Mouse (Mus musculus): ENCODE measurements around the gene Nrde2.
A peak's percentile ranks its signal among the peaks of the same experiment; 100 is the strongest.
"Not testable (repeated sequence)": the region's sequence is repeated elsewhere in the genome, so short reads cannot be mapped to it uniquely, and the experiment has no call there.

Gene Nrde2

GRCm38 (mm10) chr12:100159261-100159975, at the start of gene Nrde2:
Nrde2 (minus strand) TSS chr12:100159653.
- peak; percentile 85 to 94 for DNase-seq (ENCODE audit: low spot score in 2 of 2)

DNA sequence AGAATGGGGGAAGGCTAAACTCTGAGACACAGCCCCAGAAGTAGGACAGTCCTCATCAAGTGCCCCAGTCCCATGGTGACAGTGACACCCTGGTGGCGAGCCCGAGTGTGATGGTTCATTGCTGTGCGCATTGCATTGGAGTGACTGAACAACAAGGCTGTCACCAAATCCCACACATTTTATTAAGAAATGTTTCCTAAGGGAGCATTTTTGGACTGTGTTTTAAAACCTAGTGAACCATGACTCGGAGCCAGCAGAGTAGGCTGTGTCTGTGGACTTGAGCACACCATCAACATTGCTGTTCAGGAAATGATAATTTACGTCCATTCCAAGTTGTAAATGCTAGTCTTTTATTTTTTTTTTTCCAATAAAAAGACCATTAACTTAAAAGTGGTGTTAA, 47.5 kb upstream of the Nrde2 start:
- DNase-seq (ENCODE audit: low spot score in 2 of 2): no peak

DNA sequence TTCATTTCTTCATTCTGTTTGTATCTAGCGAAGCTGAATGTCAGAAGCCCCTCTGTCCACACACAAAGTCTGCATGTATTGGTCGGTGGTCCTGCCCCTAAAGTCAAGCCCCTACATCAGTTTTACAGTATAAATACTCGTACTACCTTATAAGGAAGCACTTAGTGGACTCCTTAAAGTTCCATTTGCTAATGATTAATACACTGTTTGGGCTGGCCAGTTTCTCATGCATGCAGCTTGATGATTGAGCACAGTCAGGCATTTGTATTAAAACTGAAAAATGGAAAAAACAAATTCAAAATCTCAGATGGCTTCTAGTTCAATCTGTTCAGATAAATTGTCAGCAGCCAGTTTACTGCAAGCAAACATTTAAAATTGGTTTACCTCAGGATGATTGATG, 47.1 kb upstream of the Nrde2 start:
- DNase-seq (ENCODE audit: low spot score in 2 of 2): no peak

DNA sequence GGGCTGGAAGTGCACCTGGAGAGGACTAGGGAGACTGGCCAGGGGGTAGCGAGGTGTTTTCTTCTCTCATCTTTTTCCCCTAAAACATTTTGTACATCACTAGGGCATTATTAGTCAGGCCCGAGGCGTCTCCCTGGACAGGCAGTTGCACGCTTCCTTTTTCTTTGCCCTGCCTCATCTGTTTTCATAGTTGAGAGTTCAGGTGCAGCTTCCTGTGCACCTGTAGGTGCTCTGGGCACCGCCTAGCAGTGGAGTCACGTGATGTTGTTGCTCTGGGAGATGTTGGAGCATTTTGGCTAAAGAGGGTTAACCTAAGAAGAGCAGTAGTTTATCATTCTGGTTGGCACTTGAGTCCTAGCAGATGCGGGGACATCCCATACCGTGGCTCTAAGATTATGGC, 45.7 kb upstream of the Nrde2 start:
- DNase-seq (ENCODE audit: low spot score in 2 of 2): no peak

DNA sequence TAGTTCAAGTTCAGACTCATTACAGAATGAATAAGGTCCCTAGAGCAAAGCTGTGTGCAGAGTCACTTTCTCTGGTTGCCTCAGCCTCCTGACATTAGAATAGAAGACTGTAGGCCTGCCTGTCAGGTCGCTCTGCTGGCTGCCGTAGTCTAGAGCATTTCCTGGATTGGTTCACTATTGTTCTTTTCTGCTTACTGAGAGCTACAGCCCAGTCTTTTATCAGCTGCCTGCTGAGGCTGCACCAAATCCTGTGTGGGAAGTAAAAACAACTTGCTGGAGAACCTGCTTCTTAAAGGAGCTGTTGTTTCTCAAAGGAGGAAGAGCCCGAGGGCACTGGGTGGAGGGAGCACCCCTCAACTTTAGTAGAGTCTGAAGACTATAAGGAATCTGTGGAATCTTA, 44.3 kb upstream of the Nrde2 start:
- DNase-seq (ENCODE audit: low spot score in 2 of 2): no peak

- peak; percentile 83 to 94 for DNase-seq (ENCODE audit: low spot score in 2 of 2)
Observed at GRCm38 (mm10) chr12:100201838-100202237, 42.4 kb upstream of the Nrde2 start.

- DNase-seq (ENCODE audit: low spot score in 2 of 2): no peak
Observed at GRCm38 (mm10) chr12:100201363-100201711, 41.9 kb upstream of the Nrde2 start.

GRCm38 (mm10) chr12:100200645-100201362, 41.4 kb upstream of the Nrde2 start:
- DNase-seq (ENCODE audit: low spot score in 2 of 2): no peak

- DNase-seq (ENCODE audit: low spot score in 2 of 2): peak; percentile 76 to 82
Observed at GRCm38 (mm10) chr12:100199891-100200644, 40.6 kb upstream of the Nrde2 start.

GRCm38 (mm10) chr12:100198967-100199660, 39.7 kb upstream of the Nrde2 start, which contains the start of gene Calm1:
Calm1 (plus strand) TSS chr12:100199435.
- peak; percentile 94 to 96 for DNase-seq (ENCODE audit: low spot score in 2 of 2)

DNA sequence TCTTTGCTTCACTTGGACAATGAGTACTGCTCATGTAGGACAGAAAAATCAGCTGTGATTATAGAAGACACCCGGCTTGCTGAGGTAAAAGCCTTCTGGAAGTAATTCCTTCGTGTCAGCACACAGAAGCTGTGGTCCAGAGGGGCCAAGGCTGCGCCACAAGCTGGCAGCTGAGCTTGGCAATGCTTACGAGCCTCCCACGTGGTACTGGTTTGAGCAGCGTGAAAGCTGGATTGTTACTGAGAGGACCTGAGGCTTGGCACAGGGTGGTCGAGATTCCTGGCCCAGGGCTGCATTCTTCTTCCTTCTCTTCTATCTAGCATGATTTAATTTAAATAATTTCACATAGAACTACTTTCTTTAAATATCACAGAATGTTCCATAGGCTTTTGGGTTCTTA, 37.3 kb upstream of the Nrde2 start:
- no peak for DNase-seq (ENCODE audit: low spot score in 2 of 2)

DNA sequence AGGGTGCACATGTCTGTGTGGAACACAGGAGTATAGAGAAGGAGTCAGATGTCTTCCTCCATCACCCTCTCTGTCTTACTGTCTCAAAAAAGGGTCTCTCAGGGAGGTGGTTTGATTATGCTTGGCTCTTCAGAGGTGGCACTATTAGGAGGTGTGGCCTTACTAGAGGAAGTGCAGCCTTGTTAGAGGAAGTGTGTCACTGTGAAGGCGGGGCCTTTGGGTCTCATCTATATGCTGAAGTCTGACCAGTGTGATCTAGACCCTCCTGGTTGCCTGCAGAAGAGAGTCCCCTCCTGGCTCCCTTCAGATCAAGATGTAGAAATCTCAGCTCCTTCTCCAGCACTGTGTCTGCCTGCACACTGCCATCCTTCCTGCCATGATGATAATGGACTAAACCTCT, 34.7 kb upstream of the Nrde2 start:
- no peak for DNase-seq (ENCODE audit: low spot score in 2 of 2)

DNA sequence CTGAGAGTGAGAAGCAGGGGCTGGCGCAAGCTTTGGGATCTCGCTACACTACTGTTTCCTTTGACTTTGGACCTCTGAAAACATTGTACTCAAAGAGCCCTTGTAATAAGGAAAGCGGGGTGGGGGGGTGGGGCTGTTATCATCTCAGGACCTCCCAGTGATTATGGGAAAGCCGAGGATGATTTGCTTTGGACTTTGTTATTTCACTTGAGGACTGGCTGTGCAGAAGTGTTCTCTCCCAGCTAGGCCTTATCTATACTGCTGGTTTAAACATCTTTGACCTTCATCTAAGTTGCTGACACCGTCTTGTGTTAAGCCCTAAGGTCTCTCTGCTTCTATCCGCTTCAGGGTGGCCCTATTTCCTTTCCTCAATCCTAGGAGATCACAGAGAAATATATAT, 31.3 kb upstream of the Nrde2 start:
- no peak for DNase-seq (ENCODE audit: low spot score in 2 of 2)

DNA sequence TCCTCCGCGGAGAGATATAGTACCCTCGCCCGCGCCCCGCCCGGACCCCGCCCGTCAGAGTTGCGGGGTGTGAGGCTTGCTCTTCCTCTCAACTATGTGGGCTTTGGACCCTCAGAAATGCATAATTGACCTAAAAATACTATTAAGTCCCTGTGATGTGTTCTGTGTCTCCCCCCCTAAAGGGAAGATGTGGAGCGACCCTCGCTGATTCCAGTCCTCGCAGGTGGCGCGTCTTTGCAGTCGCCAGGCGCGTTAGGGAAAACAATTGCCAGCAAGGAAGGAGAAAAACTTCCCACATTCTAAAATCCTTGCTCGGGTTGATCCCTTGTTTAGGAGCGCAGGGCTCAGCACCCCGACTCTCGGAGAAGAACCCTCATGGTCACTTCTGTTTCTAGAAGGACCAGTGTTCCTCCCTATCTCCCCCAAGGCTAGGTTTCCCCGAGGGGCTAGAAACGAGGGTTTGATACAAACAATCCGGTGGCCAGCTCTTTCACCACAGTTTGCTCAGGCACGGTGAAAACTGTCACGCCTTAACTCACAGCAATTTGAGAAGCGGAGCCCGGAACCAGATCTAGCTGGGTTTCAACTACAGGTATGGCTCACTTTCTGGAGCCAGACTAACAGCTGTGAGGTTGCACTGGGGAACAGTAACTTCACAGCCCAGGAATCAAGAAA, 28.4 kb upstream of the Nrde2 start:
- DNase-seq (ENCODE audit: low spot score in 2 of 2): peak; percentile 44 to 46

GRCm38 (mm10) chr12:100187013-100187755, 27.7 kb upstream of the Nrde2 start:
- DNase-seq (ENCODE audit: low spot score in 2 of 2): peak; percentile 89 to 96

GRCm38 (mm10) chr12:100186376-100186775, 26.9 kb upstream of the Nrde2 start:
- DNase-seq (ENCODE audit: low spot score in 2 of 2): no peak

DNA sequence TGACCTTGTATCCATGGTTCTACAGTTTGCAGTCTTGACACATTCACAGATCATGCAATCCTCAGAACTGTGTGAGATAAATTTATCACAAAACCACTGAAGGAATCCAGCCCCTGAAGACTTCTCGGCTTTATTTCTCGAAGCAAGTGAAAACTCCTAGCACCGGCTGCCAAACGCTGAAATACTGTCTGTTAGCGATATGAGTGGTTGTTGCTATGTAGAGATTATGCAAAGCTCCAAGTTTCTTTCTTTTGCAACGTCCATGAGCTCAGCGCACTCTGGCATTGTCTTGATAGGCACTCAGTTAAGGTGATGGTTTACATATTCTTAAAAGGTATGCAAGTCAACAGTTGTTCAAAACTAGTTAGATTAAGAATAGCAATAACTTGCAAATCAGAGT, 26.4 kb upstream of the Nrde2 start:
- no peak for DNase-seq (ENCODE audit: low spot score in 2 of 2)

DNA sequence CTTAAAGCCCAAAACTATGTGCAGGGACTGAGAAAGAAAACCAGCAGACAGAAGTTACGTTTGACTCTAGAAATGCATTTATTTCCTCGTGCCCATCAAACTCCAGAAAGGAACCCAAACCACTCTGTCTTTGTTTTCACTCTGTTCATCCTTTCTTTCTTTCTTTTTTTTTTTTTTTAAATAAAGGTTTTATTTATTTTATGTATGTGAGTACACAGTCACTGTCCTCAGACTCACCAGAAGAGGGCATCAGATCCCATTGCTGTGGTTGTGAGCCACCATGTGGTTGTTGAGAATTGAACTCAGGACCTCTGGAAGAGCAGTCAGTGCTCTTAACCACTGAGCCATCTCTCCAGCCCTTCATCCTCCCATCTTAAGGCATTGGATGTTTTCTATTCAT, 25.5 kb upstream of the Nrde2 start:
- not testable (repeated sequence) for DNase-seq (ENCODE audit: low spot score in 2 of 2)

DNA sequence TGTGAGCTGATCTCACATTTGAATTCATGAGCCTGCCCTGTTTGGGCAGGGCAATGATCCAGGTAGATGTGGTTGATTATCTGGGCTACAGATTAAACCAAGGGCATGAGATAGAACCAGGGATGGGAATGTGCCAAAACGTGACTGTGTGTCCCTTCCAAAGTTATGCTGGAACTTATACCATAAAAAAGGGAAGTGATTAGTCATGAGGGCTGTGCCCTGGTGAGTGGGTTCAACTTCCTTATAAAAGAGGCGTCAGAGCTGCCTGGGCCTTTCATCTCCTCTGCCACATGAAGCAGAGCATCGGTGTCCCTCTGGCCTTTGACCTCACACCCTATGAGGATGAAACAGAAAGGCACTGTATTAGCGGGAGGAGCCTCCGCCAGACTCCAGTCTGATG, 24.5 kb upstream of the Nrde2 start:
- peak in 1 of 2 experiments; percentile 40 for DNase-seq (ENCODE audit: low spot score in 2 of 2)

DNA sequence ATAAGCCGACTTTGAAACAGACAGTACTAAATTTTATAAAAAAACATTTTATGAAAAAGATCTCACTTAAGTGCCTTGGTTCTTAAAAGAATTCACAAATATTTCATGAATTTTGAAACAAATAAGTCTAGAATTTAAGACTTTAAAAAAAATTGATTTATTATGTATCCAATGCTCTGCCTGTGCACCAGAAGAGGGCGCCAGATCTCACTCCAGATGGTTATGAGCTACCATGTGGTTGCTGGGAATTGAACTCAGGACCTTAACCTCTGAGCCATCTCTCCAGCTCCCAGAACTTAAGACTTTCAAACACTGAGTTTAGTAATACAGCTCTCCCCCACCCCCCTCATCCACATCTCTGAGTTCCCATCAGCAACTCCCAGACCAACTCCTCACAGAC, 23.2 kb upstream of the Nrde2 start:
- peak in 1 of 2 experiments; percentile 36 for DNase-seq (ENCODE audit: low spot score in 2 of 2)

DNA sequence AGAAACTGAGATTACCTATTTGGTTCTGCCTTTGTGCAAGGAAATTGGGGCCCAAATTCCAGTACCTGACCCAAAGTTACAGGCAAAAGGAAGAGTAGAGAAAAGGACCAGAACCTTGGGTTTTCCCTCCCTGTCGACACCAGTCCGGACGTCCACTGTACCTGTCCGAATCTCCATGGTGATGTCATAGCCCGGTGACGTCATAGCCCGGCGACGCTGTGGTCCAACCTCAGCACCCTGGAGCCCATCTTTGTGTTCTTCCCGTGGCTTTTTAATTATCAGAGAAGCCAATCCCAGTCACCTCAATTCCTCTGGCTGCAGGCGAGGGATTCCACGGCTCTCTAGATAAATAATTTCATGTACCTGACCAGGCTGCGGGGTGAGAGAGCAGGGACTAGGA, 21.3 kb upstream of the Nrde2 start:
- DNase-seq (ENCODE audit: low spot score in 2 of 2): no peak
